Comparison of ENCODE assay signal across 1 mouse cellular context in the genomic region with DNA sequence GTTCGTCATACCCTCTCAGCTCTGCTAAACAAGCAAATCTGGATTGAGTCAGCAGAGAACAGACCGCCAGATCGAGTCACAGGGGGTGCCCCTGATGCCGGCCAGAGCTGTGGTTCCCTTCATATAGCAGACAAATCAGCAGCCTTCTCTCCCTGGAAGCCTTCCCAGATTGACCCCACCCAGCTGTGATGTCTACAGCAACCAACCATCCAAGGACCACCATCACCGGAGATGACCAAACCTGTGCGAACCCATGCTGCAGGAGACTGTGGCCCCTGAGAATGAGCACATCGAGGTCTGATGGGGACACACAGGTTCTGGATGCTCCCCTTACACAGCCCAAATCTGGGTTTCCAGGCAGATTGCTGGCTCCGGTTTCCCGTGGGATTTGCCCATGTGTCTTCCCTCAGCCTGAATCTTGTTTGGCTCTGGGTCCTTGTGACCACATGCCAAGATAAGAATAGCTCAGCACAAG.
TF ChIP-seq lines count a peak whose summit lies in the region.

No protein-coding gene starts in this region.

TF ChIP-seq in MEL, 35 proteins besides CTCF, POLR2A, EP300 and RAD21:
- TF ChIP-seq CHD2 (IDR thresholded peaks at IDR 0.05; ENCODE audit: low read length) (no peak), MAX (IDR thresholded peaks at IDR 0.05; ENCODE audit: low read length) (no peak), ZC3H11A (IDR thresholded peaks at IDR 0.05; ENCODE audit: low read depth, low read length) (no peak), ZMIZ1 (IDR thresholded peaks at IDR 0.05; ENCODE audit: low read depth, low read length) (no peak), MYC (IDR thresholded peaks at IDR 0.05; ENCODE audit: low read depth, low read length) (no peak), MYB (IDR thresholded peaks at IDR 0.05; ENCODE audit: low read depth, low read length) (no peak), MAZ (IDR thresholded peaks at IDR 0.05; ENCODE audit: low read depth, low read length) (no peak), UBTF (IDR thresholded peaks at IDR 0.05; ENCODE audit: borderline replicate concordance, insufficient read depth, low read depth, low read length) (no peak), NRF1 (IDR thresholded peaks at IDR 0.05; ENCODE audit: insufficient read depth, low read depth, low read length, poor library complexity, severe bottlenecking) (no peak), HCFC1 (IDR thresholded peaks at IDR 0.05; ENCODE audit: low read depth, low read length) (no peak), JUND (IDR thresholded peaks at IDR 0.05; ENCODE audit: low read depth, low read length) (no peak), POLR2AphosphoS5 (IDR thresholded peaks at IDR 0.05; ENCODE audit: borderline replicate concordance, low read depth, low read length) (no peak), BHLHE40 (IDR thresholded peaks at IDR 0.05; ENCODE audit: borderline replicate concordance, low read depth, low read length) (no peak), ELF1 (IDR thresholded peaks at IDR 0.05; ENCODE audit: low read depth, low read length) (no peak), KAT2A (conservative IDR thresholded peaks at IDR 0.05; ENCODE audit: low read depth, low read length) (no peak), RCOR1 (IDR thresholded peaks at IDR 0.05; ENCODE audit: low read depth, low read length) (no peak), TBP (IDR thresholded peaks at IDR 0.05; ENCODE audit: low read depth, low read length) (no peak)
